ENCODE assay signal across 20 mouse cellular contexts in the genomic region with DNA sequence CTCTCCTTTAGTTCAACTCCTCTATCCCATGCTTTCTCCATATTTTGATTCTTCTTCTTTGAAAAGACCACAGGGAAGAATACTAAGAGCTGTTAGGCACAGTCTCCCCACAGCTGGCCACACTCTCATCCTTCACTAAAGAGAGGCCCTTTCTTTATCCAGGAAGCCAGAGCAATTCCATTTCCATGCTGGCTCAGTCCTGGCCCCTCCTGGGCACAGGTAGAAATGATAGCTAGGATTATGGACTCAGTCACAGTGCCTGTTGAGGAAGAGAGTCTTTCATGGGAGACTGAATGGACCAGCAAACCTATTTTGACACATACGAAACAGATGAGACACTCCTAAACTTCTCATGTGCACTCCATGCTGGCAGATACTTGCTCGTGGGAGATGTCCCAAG. TPM values are rescaled to one million over a fixed set of nuclear protein-coding genes. Genes with fewer than 3 reads are reported as not detected.
DNase-seq lines count a peak whose midpoint lies in the region; ATAC-seq and TF ChIP-seq lines count a peak whose summit lies in the region.
"Had no signal": no experiment of that assay in that cellular context is flagged by ENCODE, and none has a peak within 500 bp of the region (broad histone marks: within the 10 kb centered on the region; RNA-seq: fewer than 3 reads in every experiment).

No protein-coding gene starts in this region.

- no peak overlapping the region for H3K27ac ChIP-seq in forebrain, postnatal 0 days (ENCODE audit: low read depth, low read length)
- H3K27ac ChIP-seq in forebrain, embryonic 10.5 days = no peak overlapping the region
- no peak overlapping the region for H3K27ac ChIP-seq in kidney, adult 2 months (ENCODE audit: insufficient read depth, low read depth, low read length)
- H3K27ac ChIP-seq in liver, postnatal 0 days (ENCODE audit: low read depth) = no peak overlapping the region
- H3K27ac ChIP-seq in liver, embryonic 11.5 days (ENCODE audit: low read depth, low read length) = no peak overlapping the region
- H3K27ac ChIP-seq in midbrain, embryonic 11.5 days (ENCODE audit: low read depth, low read length) = no peak overlapping the region
- H3K27ac ChIP-seq: embryonic facial prominence, embryonic 10.5 days; forebrain, embryonic 12.5 days; hindbrain, embryonic 14.5 days; limb, embryonic 13.5 days; lung, embryonic 15.5 days; midbrain, embryonic 12.5 days; neural tube, embryonic 12.5 days had no signal

- H3K9ac ChIP-seq in forebrain, postnatal 0 days = no peak overlapping the region
- H3K9ac ChIP-seq in liver, postnatal 0 days (replicated peaks) = no peak overlapping the region
- no peak overlapping the region for H3K9ac ChIP-seq in liver, embryonic 11.5 days (ENCODE audit: low read depth, low read length)
- H3K9ac ChIP-seq in midbrain, embryonic 11.5 days (ENCODE audit: low read length) = no peak overlapping the region
- H3K9ac ChIP-seq: forebrain, embryonic 12.5 days; hindbrain, embryonic 14.5 days; limb, embryonic 13.5 days; lung, embryonic 15.5 days; midbrain, embryonic 12.5 days; neural tube, embryonic 12.5 days had no signal

- H3K27me3 ChIP-seq in forebrain, postnatal 0 days (ENCODE audit: insufficient read depth, low read length) = no peaks in the 10 kb centered on the region
- no peaks in the 10 kb centered on the region for H3K27me3 ChIP-seq in forebrain, embryonic 10.5 days (ENCODE audit: poor library complexity, severe bottlenecking)
- no peaks in the 10 kb centered on the region for H3K27me3 ChIP-seq in kidney, adult 2 months (replicated peaks; ENCODE audit: control insufficient read depth, insufficient read depth, low read length)
- no peaks in the 10 kb centered on the region for H3K27me3 ChIP-seq in liver, postnatal 0 days (ENCODE audit: insufficient read depth, low read length)
- no peaks in the 10 kb centered on the region for H3K27me3 ChIP-seq in liver, embryonic 11.5 days (replicated peaks; ENCODE audit: control insufficient read depth, insufficient read depth, low read length)
- H3K27me3 ChIP-seq in midbrain, embryonic 11.5 days (ENCODE audit: control insufficient read depth, insufficient read depth, low read length) = no peaks in the 10 kb centered on the region
- H3K27me3 ChIP-seq: forebrain, embryonic 12.5 days; lung, embryonic 15.5 days; midbrain, embryonic 12.5 days; neural tube, embryonic 12.5 days had no signal

- H3K36me3 ChIP-seq in forebrain, postnatal 0 days (ENCODE audit: insufficient read depth) = no peaks in the 10 kb centered on the region
- no peaks in the 10 kb centered on the region for H3K36me3 ChIP-seq in forebrain, embryonic 10.5 days (replicated peaks)
- no peaks in the 10 kb centered on the region for H3K36me3 ChIP-seq in kidney, adult 2 months (ENCODE audit: control insufficient read depth, insufficient read depth, low read length)
- H3K36me3 ChIP-seq in liver, postnatal 0 days (replicated peaks; ENCODE audit: insufficient read depth, low read length) = no peaks in the 10 kb centered on the region
- H3K36me3 ChIP-seq in liver, embryonic 11.5 days (ENCODE audit: control insufficient read depth, insufficient read depth, low read length) = no peaks in the 10 kb centered on the region
- H3K36me3 ChIP-seq in midbrain, embryonic 11.5 days (ENCODE audit: control insufficient read depth, insufficient read depth, low read length) = no peaks in the 10 kb centered on the region
- H3K36me3 ChIP-seq: embryonic facial prominence, embryonic 10.5 days; forebrain, embryonic 12.5 days; limb, embryonic 13.5 days; lung, embryonic 15.5 days; midbrain, embryonic 12.5 days; neural tube, embryonic 12.5 days had no signal

- DNase-seq in forebrain, postnatal 0 days = no peak
- no peak for DNase-seq in forebrain, embryonic 10.5 days (ENCODE audit: extremely low spot score, low spot score)
- DNase-seq in kidney, adult 2 months = peak; percentile 35
- DNase-seq in kidney, adult 11 months = no peak
- no peak for DNase-seq in liver, postnatal 0 days
- no peak for DNase-seq in liver, embryonic 11.5 days (ENCODE audit: low spot score)
- no peak for DNase-seq in midbrain, embryonic 11.5 days (ENCODE audit: low spot score, missing footprints)
- no peak for DNase-seq in layer of hippocampus, adult 8-10 months (ENCODE audit: low spot score in 2 of 2)
- DNase-seq: adrenal gland, adult 8-10 months; cerebellum, adult 9-10 months; gastrocnemius, postnatal 14 days; heart, postnatal 14 days; right cerebral cortex, postnatal 4 days had no signal

- no peak for TF ChIP-seq POLR2A in kidney, adult 2 months (IDR thresholded peaks at IDR 0.05; ENCODE audit: low read depth, low read length)

- no peak for ATAC-seq in forebrain, postnatal 0 days
- ATAC-seq in liver, postnatal 0 days = peak; percentile 61
- ATAC-seq in liver, embryonic 11.5 days (replicated peaks; ENCODE audit: low FRiP score) = no peak
- ATAC-seq in midbrain, embryonic 11.5 days (ENCODE audit: low FRiP score) = no peak

- no peaks in the 10 kb centered on the region for H3K4me1 ChIP-seq in forebrain, postnatal 0 days (ENCODE audit: insufficient read depth)
- H3K4me1 ChIP-seq in forebrain, embryonic 10.5 days = no peaks in the 10 kb centered on the region
- H3K4me1 ChIP-seq in kidney, adult 2 months (ENCODE audit: control insufficient read depth, insufficient read depth, low read length) = peaks cover 18% of the 10 kb centered on the region
- no peaks in the 10 kb centered on the region for H3K4me1 ChIP-seq in liver, postnatal 0 days (ENCODE audit: insufficient read depth)
- H3K4me1 ChIP-seq in liver, embryonic 11.5 days (replicated peaks; ENCODE audit: control insufficient read depth, insufficient read depth, low read length) = peaks cover 6% of the 10 kb centered on the region
- H3K4me1 ChIP-seq in midbrain, embryonic 11.5 days (ENCODE audit: control insufficient read depth, insufficient read depth, low read length) = no peaks in the 10 kb centered on the region
- H3K4me1 ChIP-seq: forebrain, embryonic 12.5 days; midbrain, embryonic 12.5 days had no signal

- TF ChIP-seq EP300 in liver, postnatal 0 days (IDR thresholded peaks at IDR 0.05; ENCODE audit: low read depth) = no peak

- H3K4me2 ChIP-seq in forebrain, postnatal 0 days (ENCODE audit: low read depth) = no peak overlapping the region
- no peak overlapping the region for H3K4me2 ChIP-seq in liver, postnatal 0 days (ENCODE audit: low read depth, low read length)
- no peak overlapping the region for H3K4me2 ChIP-seq in liver, embryonic 11.5 days
- no peak overlapping the region for H3K4me2 ChIP-seq in midbrain, embryonic 11.5 days
- H3K4me2 ChIP-seq: forebrain, embryonic 12.5 days; hindbrain, embryonic 14.5 days; limb, embryonic 13.5 days; lung, embryonic 15.5 days; midbrain, embryonic 12.5 days; neural tube, embryonic 12.5 days had no signal

- 81% methylated on average over 2 of the region's 2 CpGs for WGBS in forebrain, postnatal 0 days
- 83% methylated on average over 2 of the region's 2 CpGs for WGBS in forebrain, embryonic 10.5 days
- 85% methylated on average over 2 of the region's 2 CpGs for WGBS in kidney, adult 2 months
- WGBS in liver, postnatal 0 days (ENCODE audit: insufficient replicate concordance) = 80% methylated on average over 2 of the region's 2 CpGs
- 67% methylated on average over 2 of the region's 2 CpGs for WGBS in liver, embryonic 11.5 days
- 86% methylated on average over 2 of the region's 2 CpGs for WGBS in midbrain, embryonic 11.5 days

- 0 out of 2 replicates have a peak, but pooled peaks have one; percentile 3 for TF ChIP-seq CTCF in forebrain, postnatal 0 days (IDR thresholded peaks at IDR 0.05; ENCODE audit: low read depth)
- TF ChIP-seq CTCF in kidney, adult 2 months (conservative IDR thresholded peaks at IDR 0.05; ENCODE audit: insufficient read depth, insufficient read length, low read depth, low read length) = peak; percentile 51
- peak; percentile 43 for TF ChIP-seq CTCF in liver, postnatal 0 days (IDR thresholded peaks at IDR 0.05; ENCODE audit: low read depth)

- H3K4me3 ChIP-seq in forebrain, postnatal 0 days (ENCODE audit: low read depth, low read length) = no peak overlapping the region
- H3K4me3 ChIP-seq in forebrain, embryonic 10.5 days = no peak overlapping the region
- no peak overlapping the region for H3K4me3 ChIP-seq in kidney, adult 2 months (ENCODE audit: insufficient read depth, low read depth, low read length)
- H3K4me3 ChIP-seq in liver, postnatal 0 days (ENCODE audit: low read depth, low read length) = no peak overlapping the region
- no peak overlapping the region for H3K4me3 ChIP-seq in liver, embryonic 11.5 days (ENCODE audit: low read depth, low read length)
- H3K4me3 ChIP-seq in midbrain, embryonic 11.5 days (ENCODE audit: low read depth, low read length) = no peak overlapping the region
- H3K4me3 ChIP-seq: embryonic facial prominence, embryonic 10.5 days; forebrain, embryonic 12.5 days; limb, embryonic 13.5 days; lung, embryonic 15.5 days; midbrain, embryonic 12.5 days; neural tube, embryonic 12.5 days had no signal

- H3K9me3 ChIP-seq in forebrain, postnatal 0 days (ENCODE audit: low read length) = no peaks in the 10 kb centered on the region
- no peaks in the 10 kb centered on the region for H3K9me3 ChIP-seq in forebrain, embryonic 10.5 days
- H3K9me3 ChIP-seq in liver, postnatal 0 days (ENCODE audit: low read length) = no peaks in the 10 kb centered on the region
- H3K9me3 ChIP-seq in liver, embryonic 11.5 days (ENCODE audit: control insufficient read depth, low read length) = no peaks in the 10 kb centered on the region
- no peaks in the 10 kb centered on the region for H3K9me3 ChIP-seq in midbrain, embryonic 11.5 days (ENCODE audit: control insufficient read depth, low read length)
- H3K9me3 ChIP-seq: embryonic facial prominence, embryonic 10.5 days; forebrain, embryonic 12.5 days; limb, embryonic 13.5 days; lung, embryonic 15.5 days; midbrain, embryonic 12.5 days; neural tube, embryonic 12.5 days had no signal

RNA-seq across cellular contexts. Expression of a gene that starts 18.7 kb away (rescaled TPM):
- 7.0 and 10.4 TPM in 2 replicates for total RNA-seq in forebrain, postnatal 0 days (2014; rRNA removed)
- polyA plus RNA-seq in forebrain, postnatal 0 days (2015; fragmentation: Nextera tagmentation; extraction: Ambion mirVana) = 7.9 and 13.7 TPM in 2 replicates
- 2.0 and 2.6 TPM in 2 replicates for polyA plus RNA-seq in forebrain, embryonic 10.5 days (2016; fragmentation: Nextera tagmentation; extraction: Ambion mirVana)
- polyA plus RNA-seq in kidney, adult 2 months (2012; rRNA removed) = 23.0 and 23.1 TPM in 2 replicates
- polyA plus RNA-seq in liver, postnatal 0 days (2015; fragmentation: Nextera tagmentation; extraction: Ambion mirVana) = 4.4 and 7.1 TPM in 2 replicates
- 3.2 and 3.4 TPM in 2 replicates for polyA plus RNA-seq in liver, embryonic 11.5 days (2014; fragmentation: Nextera tagmentation; extraction: Ambion mirVana)
- polyA plus RNA-seq in midbrain, embryonic 11.5 days (2014; fragmentation: Nextera tagmentation; extraction: Ambion mirVana) = 2.6 and 3.3 TPM in 2 replicates
- total RNA-seq in layer of hippocampus, adult 8-10 months (2022) = 10 to 100 TPM; 41.9 to 55.3 (median 50.2) TPM
